Mouse (Mus musculus) lung, adult 2 months (tissue): ENCODE results near the gene Nrip1. TPM values are rescaled to one million over a fixed set of nuclear protein-coding genes. Genes with fewer than 3 reads are reported as not detected.

Source experiments
- DNase-seq: peaks from one replicate; pipeline ENCODE4 v3.0.0; 2022
- H3K4me1 ChIP-seq: fragments of 200-500 bp; 2 replicates; pipeline ENCODE4 v1.6.1; 2011; ENCODE audit warnings: low read length; ENCODE audit not compliant: control insufficient read depth, insufficient read depth
- H3K4me3 ChIP-seq: fragments of 200-500 bp; replicated peaks from 2 replicates; pipeline ENCODE3; 2011; ENCODE audit warnings: low read depth, mild to moderate bottlenecking, control low read depth, low read length; ENCODE audit errors: extremely low read depth
- CTCF ChIP-seq: fragments of 200-500 bp; IDR thresholded peaks from 2 replicates; pipeline ENCODE4 v1.5.1; 2011; ENCODE audit warnings: mild to moderate bottlenecking, low read length, control low read depth; ENCODE audit not compliant: insufficient read depth
- POLR2A ChIP-seq: fragments of 200-500 bp; IDR thresholded peaks from 2 replicates; pipeline ENCODE4 v1.6.1; 2011; ENCODE audit warnings: low read depth, mild to moderate bottlenecking, control low read depth, low read length, borderline replicate concordance; ENCODE audit errors: extremely low read depth
- WGBS: fragments of 180-500 bp; shearing (Covaris S2); methylation state at CpG from one replicate; pipeline ENCODE4 v1.1.7; 2018; 5-methylcytosine and 5-hydroxymethylcytosine counted together
- polyA plus RNA-seq: library from polyadenylated mRNA; depleted of rRNA; stranded (reverse); fragments of >200 nt; gene quantifications from 2 replicates; pipeline ENCODE4 v1.2.3, GENCODE M21; 2012

Gene Nrip1
- polyA plus RNA-seq, 1 experiment = 8.0 TPM

DNA sequence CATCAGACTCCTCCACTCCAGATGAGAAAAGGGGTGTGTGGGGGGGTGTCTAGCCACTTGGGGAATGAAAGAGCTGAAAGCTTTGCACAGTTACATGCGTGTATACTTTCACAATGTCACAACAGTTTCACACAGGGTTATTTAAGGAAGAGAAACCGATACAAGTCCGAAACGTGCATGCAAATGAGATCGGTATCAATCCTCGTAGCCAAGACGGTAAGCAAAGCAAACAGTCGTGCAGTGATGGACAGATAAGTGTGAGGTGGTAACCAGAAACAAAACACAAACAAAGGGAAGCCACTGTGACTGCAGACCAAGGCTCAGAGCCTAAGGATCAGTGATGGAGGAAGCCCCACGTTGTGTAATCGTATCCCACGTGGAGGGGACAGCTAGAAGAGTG is 36.7 kb downstream of the Nrip1 start:
- peaks cover 7% of the 10 kb centered on the region for H3K4me1 ChIP-seq
- 67% methylated on average over 11 of the region's 11 CpGs for WGBS
- no peak for TF ChIP-seq CTCF
- TF ChIP-seq POLR2A = no peak
- no peak overlapping the region for H3K4me3 ChIP-seq
- DNase-seq = no peak

DNA sequence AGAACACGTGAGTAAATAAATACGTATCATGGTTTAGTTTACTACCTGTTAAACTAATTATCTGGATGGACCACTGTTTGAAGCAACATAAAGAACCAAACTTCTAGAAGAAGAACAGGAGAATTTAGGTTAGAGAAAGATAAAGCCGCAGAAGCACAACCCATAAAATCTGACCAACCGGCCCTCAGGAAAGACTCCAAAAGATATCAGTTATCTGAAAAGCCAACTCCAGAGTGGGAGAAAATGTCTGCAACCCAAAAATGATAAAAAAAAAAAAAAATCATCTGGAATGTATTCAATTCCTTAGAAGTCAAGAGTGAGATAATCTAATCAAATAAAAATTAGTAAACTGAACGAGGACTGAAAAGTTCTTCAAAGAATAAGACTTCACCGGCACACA is 37.7 kb downstream of the Nrip1 start:
- Histone ChIP-seq H3K4me1 (peaks cover 5% of the 10 kb centered on the region), H3K4me3 (no peak overlapping the region)
- TF ChIP-seq CTCF (no peak), POLR2A (no peak)
- DNase-seq = no peak
- 79% methylated on average over 6 of the region's 6 CpGs for WGBS

DNA sequence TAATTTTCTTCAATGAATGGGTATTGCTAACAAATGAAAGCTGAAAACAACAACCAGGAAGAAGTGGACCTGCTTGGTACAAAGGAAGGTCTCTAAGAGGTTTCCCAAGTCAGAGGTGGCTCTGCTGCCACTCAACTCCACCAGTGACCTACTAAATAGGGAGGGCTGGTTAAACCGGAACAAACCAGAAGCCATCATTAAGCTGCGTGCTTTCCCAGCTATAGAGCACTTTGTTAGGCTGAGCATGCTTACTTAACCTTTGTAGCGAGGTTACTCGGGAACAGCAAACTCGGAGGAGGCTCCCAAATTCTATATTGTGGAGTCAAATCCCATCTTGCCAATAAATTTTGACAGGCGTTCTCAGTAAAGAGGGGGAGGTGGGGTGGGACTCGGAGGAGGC is 41.5 kb downstream of the Nrip1 start:
- peaks cover 2% of the 10 kb centered on the region for H3K4me1 ChIP-seq
- no peak for TF ChIP-seq POLR2A
- TF ChIP-seq CTCF = no peak
- DNase-seq = no peak
- WGBS = 60% methylated on average over 7 of the region's 7 CpGs
- no peak overlapping the region for H3K4me3 ChIP-seq

DNA sequence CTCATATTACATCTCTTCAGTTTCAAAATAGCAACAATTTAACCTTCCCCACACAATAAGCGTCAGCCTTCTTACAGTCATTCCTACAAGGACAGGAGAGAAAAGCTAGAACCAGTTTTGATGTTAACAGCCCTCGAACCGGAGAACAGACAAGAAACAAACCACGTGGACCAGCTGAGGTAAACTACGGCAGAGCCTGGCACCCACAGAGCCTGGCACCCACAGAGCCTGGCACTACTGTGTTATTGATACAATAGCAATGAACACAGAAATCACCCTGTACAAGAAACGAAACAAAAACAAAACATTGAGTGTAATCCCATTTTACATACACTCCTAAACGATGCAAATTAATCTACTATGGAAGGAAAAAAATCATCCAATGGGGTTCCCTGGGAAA is 42.4 kb downstream of the Nrip1 start:
- WGBS = 69% methylated on average over 7 of the region's 7 CpGs
- TF ChIP-seq CTCF = no peak
- TF ChIP-seq POLR2A = no peak
- Histone ChIP-seq H3K4me3 (no peak overlapping the region), H3K4me1 (no peaks in the 10 kb centered on the region; the same call in 1 of the 2 replicates)
- no peak for DNase-seq

DNA sequence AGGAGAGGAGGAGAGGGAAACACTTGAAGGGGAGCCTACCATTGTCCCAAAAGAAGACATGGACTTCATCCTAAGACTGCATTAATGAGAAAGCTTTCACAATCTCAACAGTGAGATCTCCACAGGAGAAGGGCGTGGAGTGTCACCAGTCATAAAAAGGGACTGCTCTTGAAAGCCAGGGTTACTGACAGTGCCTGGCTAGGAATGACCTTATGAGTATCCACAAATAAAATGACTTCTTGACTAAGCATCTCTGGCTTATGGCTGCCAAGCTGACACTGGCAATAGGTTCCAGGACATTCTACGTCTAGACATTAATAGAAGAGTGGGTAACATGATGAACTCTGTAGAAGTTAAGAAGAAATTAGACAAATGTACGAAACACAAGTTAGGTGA is 48.3 kb downstream of the Nrip1 start:
- 85% methylated on average over 3 of the region's 3 CpGs for WGBS
- DNase-seq = no peak
- peaks cover 6% of the 10 kb centered on the region for H3K4me1 ChIP-seq

DNA sequence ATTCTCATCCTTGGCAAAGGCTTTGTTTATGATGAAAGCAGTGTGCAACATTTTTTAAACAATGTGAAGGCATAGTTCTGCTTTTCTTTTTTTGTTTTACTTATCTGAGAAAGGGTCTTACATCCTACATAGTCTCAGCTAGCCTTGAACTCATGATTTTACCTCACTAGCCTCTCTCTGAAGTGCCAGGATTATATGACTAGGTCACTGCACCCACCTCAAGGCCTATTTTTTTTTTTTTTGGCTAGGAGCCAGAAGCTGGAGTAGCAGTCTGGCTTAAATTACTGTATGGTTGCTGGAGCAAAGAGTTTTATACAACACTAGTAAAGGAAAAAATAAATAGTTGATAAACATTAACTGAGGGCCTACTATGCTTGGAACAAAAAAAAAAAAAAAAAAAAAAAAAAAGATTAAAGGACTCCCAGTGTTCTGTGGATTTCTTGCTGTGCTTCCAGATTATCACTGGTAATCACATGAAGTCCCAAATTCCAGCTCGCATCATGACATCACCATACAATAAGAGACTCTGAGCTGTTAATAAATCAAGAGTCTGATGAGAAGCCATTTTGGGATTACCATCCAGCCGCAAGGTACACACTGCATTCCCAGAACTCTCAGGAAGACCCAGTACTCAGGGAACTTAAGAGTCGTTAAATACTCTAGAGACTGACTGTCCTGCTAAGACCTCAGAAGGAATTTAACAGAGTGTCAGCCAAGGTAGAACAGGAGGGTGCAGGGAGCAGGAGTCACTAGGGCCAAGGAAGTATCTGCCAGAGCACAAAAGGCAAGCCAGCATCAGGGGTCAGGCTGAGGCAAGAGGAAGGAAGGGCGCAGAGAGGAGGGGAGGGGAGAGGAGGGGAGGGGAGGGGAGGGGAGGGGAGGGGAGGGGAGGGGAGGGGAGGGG is 49.0 kb downstream of the Nrip1 start:
- DNase-seq = no peak
- TF ChIP-seq POLR2A = no peak
- TF ChIP-seq CTCF = no peak
- no peak overlapping the region for H3K4me3 ChIP-seq
- H3K4me1 ChIP-seq = peaks cover 6% of the 10 kb centered on the region
- WGBS = 56% methylated on average over 3 of the region's 4 CpGs

More for the DNA sequence above, 48.3 kb downstream of the Nrip1 start:
- H3K4me3 ChIP-seq = no peak overlapping the region
- TF ChIP-seq POLR2A (no peak), CTCF (no peak)

DNA sequence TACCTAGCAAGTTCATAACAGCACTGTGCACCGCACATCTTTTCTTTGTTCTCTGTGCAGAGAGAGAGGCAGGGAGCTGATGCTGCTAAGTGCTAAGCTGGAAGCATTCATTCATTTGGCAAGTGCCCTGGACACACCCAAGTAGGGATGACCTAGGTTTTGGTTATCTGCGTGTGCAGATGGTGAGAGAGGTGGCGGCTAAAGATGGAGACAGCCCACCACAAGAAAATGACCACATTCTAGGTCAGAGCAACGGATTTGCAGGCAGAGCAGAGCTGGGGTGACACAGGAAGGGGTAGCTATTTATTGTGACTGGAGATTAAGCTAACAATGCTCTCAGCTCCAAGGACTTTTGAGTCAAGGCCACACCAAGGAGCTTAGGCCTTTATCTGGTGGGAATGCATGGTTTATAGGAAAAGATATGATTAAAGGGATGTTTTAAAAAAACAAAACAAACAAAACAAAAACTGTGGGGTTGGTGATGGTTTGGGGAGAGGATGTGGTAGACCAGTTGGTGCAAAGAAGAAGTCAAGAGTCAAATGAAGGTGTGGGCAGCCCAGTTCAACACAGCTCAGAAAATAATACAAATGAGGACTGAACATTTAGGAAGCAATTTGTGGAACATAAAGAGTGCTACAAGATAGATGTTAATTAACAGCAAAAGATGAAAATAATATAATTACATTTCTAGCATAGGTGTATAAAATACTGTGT is 49.9 kb downstream of the Nrip1 start:
- Histone ChIP-seq H3K4me3 (no peak overlapping the region), H3K4me1 (peaks cover 6% of the 10 kb centered on the region)
- no peak for TF ChIP-seq CTCF
- TF ChIP-seq POLR2A = no peak
- WGBS = 63% methylated on average over 4 of the region's 4 CpGs
- no peak for DNase-seq

DNA sequence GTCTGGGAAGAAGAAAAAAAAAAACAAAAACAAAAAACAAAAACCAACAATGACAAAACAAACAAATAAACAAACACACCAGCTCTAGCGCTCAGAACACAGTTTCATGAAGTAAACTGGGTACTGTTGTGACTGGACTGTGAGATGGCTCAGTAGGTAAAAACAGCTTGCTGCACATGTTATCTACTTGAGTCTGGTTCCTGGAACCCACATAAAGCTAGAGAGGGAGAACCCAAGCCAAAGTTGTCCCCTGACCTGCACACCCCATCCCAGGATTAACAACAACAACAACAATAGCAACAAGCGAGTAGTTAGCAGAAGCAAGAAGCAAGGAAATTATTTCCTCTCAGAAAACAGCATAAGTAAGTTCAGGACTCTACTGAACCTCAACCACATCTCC is 50.5 kb downstream of the Nrip1 start:
- Histone ChIP-seq H3K4me1 (peaks cover 6% of the 10 kb centered on the region), H3K4me3 (no peak overlapping the region)
- DNase-seq = no peak
- WGBS = 85% methylated on average over 2 of the region's 2 CpGs
- TF ChIP-seq POLR2A = no peak
- no peak for TF ChIP-seq CTCF

DNA sequence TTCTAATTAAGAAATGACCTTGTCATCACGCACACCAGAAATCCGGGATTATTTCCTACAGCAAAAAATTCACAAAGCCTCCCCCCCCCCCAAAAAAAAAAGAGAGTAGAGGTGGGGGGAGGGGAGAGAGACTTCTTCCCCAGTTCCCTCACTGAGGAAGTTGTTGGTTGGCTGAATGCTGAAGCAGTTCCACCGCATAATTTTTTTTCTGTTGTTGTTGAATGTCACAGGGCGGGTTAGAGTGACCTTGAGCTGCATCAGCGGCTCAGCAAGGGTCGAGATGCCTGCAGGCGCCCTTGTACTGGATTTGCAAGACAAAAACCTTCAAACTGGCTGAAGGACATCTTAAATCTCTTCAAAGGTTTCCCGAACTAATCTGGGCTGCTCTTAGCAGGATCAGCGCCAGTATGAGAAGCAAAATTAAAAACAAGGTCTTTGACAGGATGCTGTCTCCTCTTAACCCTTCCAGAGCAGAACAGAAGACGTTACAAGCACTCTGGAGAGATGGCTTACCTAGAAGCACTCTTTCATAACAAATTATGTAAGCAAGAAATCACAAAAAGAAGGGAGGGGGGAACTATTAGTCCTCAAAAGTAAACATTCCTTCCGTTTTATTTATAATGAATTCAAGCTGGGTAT is 52.0 kb downstream of the Nrip1 start:
- DNase-seq = no peak
- TF ChIP-seq CTCF (no peak), POLR2A (no peak)
- Histone ChIP-seq H3K4me3 (no peak overlapping the region), H3K4me1 (peaks cover 6% of the 10 kb centered on the region)
- WGBS = 13% methylated on average over 11 of the region's 11 CpGs
